Mouse (Mus musculus) ES-Bruce4 (cell line): Measurements from ENCODE around the gene Gm4981. TPM values are rescaled to one million over a fixed set of nuclear protein-coding genes. Genes with fewer than 3 reads are reported as not detected.

Experiments used
- H3K27ac ChIP-seq: 2 replicates; pipeline ENCODE4 v1.5.1; 2012; ENCODE audit warnings: low read length, inconsistent platforms; ENCODE audit not compliant: insufficient read depth
- H3K27me3 ChIP-seq: 2 replicates; pipeline ENCODE4 v1.6.1; 2012; ENCODE audit warnings: mild to moderate bottlenecking, low read length, inconsistent platforms; ENCODE audit not compliant: control insufficient read depth, poor library complexity, insufficient read depth, severe bottlenecking
- H3K36me3 ChIP-seq: 2 replicates; pipeline ENCODE4 v1.6.1; 2012; ENCODE audit warnings: inconsistent platforms, mild to moderate bottlenecking, low read length, moderate library complexity; ENCODE audit not compliant: control insufficient read depth, poor library complexity, insufficient read depth, severe bottlenecking
- H3K4me1 ChIP-seq: one replicate; pipeline ENCODE4 v1.8.1; 2011; ENCODE audit warnings: low read length; ENCODE audit not compliant: control insufficient read depth, insufficient read depth
- H3K4me3 ChIP-seq: 2 replicates; pipeline ENCODE4 v1.5.1; 2011; ENCODE audit warnings: low read depth, mild to moderate bottlenecking, low read length
- H3K9ac ChIP-seq: 2 replicates; pipeline ENCODE4 v1.6.1; 2012; ENCODE audit warnings: low read depth, mild to moderate bottlenecking, inconsistent platforms; ENCODE audit not compliant: poor library complexity, severe bottlenecking
- H3K9me3 ChIP-seq: replicated peaks from 2 replicates; pipeline ENCODE4 v1.6.1; 2012; ENCODE audit warnings: mild to moderate bottlenecking, low read length, inconsistent platforms; ENCODE audit not compliant: control insufficient read depth, poor library complexity, insufficient read depth, severe bottlenecking
- CTCF ChIP-seq: IDR thresholded peaks from one replicate; pipeline ENCODE4 v1.8.1; 2011; ENCODE audit warnings: low read depth, low read length
- EP300 ChIP-seq: IDR thresholded peaks from 2 replicates; pipeline ENCODE4 v1.6.1; 2011; ENCODE audit warnings: low read depth, low read length; ENCODE audit not compliant: insufficient read depth
- POLR2A ChIP-seq: IDR thresholded peaks from one replicate; pipeline ENCODE4 v1.8.1; 2011; ENCODE audit warnings: low read length; ENCODE audit not compliant: insufficient read depth
- polyA plus RNA-seq: library from polyadenylated mRNA; stranded (reverse); fragments of >200 nt; gene quantifications from 2 replicates; pipeline ENCODE4 v1.2.4, GENCODE M21; 2011; ENCODE audit warnings: low read depth; ENCODE audit not compliant: missing spikeins, insufficient read depth, insufficient read length

Gene Gm4981
- polyA plus RNA-seq, 1 experiment = not detected

DNA sequence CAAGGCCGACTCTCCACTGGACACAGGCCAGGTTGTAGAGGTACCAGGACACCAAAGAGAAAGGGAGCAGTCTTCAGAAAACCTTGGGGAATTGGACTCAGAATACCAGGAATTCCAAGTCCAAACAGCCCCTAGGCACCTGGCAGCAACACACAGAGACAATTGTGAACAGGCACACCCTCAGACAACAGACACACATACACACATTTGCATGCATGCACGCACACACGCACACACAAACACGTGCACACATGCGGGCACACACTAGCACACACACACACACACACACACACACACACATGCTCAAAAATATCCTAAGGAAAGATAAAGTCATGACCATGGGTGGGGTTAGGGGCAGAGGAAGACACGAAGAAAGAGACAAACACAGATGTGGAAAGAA, 15.8 kb downstream of the Gm4981 start:
- no peak for TF ChIP-seq CTCF
- no peaks in the 10 kb centered on the region for H3K36me3 ChIP-seq
- 0 out of 2 replicates have a peak, but pooled peaks cover 5% of the 10 kb centered on the region for H3K9me3 ChIP-seq
- H3K4me3 ChIP-seq = no peak overlapping the region
- H3K4me1 ChIP-seq = no peaks in the 10 kb centered on the region
- H3K27ac ChIP-seq = no peak overlapping the region
- no peak overlapping the region for H3K9ac ChIP-seq
- no peaks in the 10 kb centered on the region for H3K27me3 ChIP-seq

DNA sequence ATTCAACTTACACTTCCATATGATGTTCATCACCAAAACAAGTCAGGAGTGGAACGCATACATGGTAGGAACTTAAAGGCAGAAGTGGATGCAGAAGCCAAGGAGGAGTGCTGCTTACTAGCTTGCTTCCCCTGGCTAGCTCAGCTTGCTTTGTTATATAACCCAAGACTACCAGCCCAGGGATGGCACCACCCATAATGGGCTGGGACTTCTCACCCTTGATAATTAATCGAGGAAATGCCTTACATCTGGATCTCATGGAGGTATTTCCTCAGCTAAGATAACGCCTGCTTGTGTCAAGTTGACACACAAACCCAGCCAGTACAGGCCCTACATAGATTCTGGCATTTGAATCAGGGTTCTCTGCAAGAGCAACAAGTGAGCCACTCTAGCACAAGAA, 19.1 kb downstream of the Gm4981 start:
- Histone ChIP-seq H3K27ac (no peak overlapping the region), H3K4me3 (no peak overlapping the region), H3K9me3 (peaks cover 2% of the 10 kb centered on the region; the same call in 1 of the 2 replicates), H3K9ac (no peak overlapping the region), H3K27me3 (no peaks in the 10 kb centered on the region), H3K4me1 (no peaks in the 10 kb centered on the region), H3K36me3 (no peaks in the 10 kb centered on the region)
- no peak for TF ChIP-seq EP300
- no peak for TF ChIP-seq CTCF
- TF ChIP-seq POLR2A = no peak

DNA sequence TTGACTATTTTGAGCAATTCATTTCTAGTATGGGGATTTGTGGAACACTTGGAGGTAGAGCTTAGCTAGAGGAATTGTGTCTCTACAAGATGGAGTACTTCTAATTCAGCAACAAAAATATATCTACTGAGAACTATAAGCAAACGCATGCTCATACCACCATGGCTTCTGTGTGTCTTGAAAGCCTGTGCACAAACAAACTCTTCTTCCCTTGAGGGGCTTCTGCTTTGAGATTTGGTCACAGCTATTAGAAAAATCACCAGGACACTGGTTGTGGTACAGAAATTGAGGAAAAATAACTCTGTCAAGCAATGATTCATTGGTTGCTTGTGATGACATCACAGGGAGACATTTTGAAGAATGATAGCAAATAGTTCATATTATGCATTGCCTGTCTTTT, 21.1 kb downstream of the Gm4981 start:
- Histone ChIP-seq H3K4me1 (no peaks in the 10 kb centered on the region), H3K4me3 (no peak overlapping the region), H3K36me3 (no peaks in the 10 kb centered on the region), H3K27me3 (no peaks in the 10 kb centered on the region), H3K27ac (no peak overlapping the region), H3K9ac (no peak overlapping the region), H3K9me3 (peaks cover 2% of the 10 kb centered on the region; the same call in 1 of the 2 replicates)
- TF ChIP-seq CTCF (no peak), EP300 (no peak), POLR2A (no peak)

DNA sequence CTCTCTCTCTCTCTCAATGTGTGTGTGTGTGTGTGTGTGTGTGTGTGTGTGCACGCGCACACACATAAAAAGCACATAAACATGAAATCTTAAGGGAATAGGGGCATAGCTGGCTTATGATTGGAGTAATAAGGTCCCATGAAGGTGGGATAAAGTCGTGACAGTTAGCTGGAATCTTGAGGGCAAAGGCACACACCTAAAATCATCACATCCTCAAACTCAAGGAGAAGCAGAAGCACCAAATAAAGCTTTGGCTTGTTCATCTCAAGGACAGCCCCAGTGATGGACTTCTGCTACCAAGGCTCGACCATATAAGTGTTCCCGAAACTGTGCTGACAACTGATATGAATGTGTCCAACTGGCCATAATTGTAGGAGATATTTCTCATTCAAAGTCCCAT, 21.6 kb downstream of the Gm4981 start:
- no peaks in the 10 kb centered on the region for H3K27me3 ChIP-seq
- TF ChIP-seq EP300 = no peak
- TF ChIP-seq CTCF = no peak
- no peak for TF ChIP-seq POLR2A
- no peak overlapping the region for H3K9ac ChIP-seq
- peaks cover 2% of the 10 kb centered on the region; the same call in 1 of the 2 replicates for H3K9me3 ChIP-seq
- no peaks in the 10 kb centered on the region for H3K4me1 ChIP-seq
- no peak overlapping the region for H3K27ac ChIP-seq
- no peaks in the 10 kb centered on the region for H3K36me3 ChIP-seq
- no peak overlapping the region for H3K4me3 ChIP-seq

DNA sequence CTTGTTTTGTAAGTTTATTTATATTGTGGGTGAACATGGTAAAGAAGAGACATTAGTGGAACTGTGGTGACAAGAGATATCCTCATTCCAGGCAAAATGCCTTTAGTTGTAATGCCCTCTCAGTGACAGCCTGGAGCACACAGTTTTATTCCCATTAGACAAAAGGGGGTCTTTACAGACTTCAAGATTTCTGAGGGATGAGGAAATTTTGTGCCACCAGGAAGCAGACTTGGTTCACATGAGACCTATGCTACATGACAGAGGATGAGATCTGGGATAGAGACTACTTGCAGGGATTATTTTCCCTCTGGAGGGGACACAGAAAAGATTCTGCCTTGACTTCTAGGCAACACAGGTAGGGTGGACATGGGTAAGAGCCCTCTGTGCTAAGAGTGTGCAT, 22.0 kb downstream of the Gm4981 start:
- Histone ChIP-seq H3K36me3 (no peaks in the 10 kb centered on the region), H3K27ac (no peak overlapping the region), H3K4me3 (no peak overlapping the region), H3K9ac (no peak overlapping the region), H3K4me1 (no peaks in the 10 kb centered on the region), H3K9me3 (peaks cover 2% of the 10 kb centered on the region; the same call in 1 of the 2 replicates), H3K27me3 (no peaks in the 10 kb centered on the region)
- TF ChIP-seq EP300 (no peak), POLR2A (no peak), CTCF (no peak)

DNA sequence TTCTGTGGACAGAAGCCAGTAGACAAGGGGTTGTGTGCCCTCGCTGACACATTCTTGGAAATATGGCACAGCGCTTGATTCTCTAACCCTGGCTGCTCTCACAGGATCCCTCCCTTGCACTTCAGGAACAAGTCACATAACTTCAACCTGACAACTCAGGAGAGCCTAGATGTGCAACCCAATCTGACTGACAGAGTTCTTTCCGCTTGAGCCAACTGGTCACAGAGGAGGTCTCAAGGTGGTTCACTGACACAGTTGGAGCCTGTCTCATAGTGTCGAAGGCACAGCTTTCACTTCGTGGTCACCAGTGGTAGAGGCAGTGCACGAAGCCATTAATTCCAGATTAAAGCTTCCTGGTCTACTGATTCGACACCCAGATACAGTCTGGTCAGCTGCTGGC, 24.3 kb downstream of the Gm4981 start:
- no peak for TF ChIP-seq CTCF
- TF ChIP-seq EP300 = no peak
- TF ChIP-seq POLR2A = no peak
- H3K36me3 ChIP-seq = no peaks in the 10 kb centered on the region
- no peak overlapping the region for H3K4me3 ChIP-seq
- H3K4me1 ChIP-seq = no peaks in the 10 kb centered on the region
- no peak overlapping the region for H3K27ac ChIP-seq
- H3K9me3 ChIP-seq = peaks cover 3% of the 10 kb centered on the region; the same call in 1 of the 2 replicates
- no peaks in the 10 kb centered on the region for H3K27me3 ChIP-seq
- H3K9ac ChIP-seq = no peak overlapping the region

DNA sequence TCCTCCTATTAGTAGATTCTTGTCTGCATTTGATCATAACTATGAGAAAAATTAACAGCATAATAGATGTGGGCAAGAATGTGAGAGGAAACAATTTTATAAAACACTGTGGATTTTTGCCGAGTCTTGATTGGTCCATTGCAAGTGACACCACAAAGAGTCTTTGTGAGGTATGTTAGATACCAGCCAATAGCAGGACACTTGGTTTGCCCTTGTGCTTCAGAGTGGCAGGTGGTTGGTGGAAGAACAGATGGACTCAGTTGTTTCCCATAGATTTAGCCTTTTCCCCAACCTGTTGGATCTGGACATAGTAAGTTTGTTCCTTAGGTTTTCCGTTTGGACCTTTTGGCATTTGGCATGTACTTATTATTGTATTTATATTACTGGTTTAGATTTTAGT, 25.3 kb downstream of the Gm4981 start:
- H3K9me3 ChIP-seq = peaks cover 8% of the 10 kb centered on the region
- no peak overlapping the region for H3K9ac ChIP-seq
- H3K4me3 ChIP-seq = no peak overlapping the region
- H3K4me1 ChIP-seq = no peaks in the 10 kb centered on the region
- H3K27ac ChIP-seq = no peak overlapping the region
- H3K27me3 ChIP-seq = peaks cover 1% of the 10 kb centered on the region; the same call in 1 of the 2 replicates
- TF ChIP-seq EP300 (no peak), CTCF (no peak), POLR2A (no peak)
- no peaks in the 10 kb centered on the region for H3K36me3 ChIP-seq
